Mouse (Mus musculus) left cerebral cortex, adult 11 months (tissue): ENCODE measurements at regions not wholly inside any gene's neighbourhood (a gene's known extent, or its start where the extent isn't known, plus 50 kb on each side); places are given as distances from the start of the nearest gene placed in this dataset.

ENCODE experiments used
- DNase-seq: peaks from one replicate; pipeline ENCODE4 v3.0.0; 2022; ENCODE audit warnings: low spot score

DNA sequence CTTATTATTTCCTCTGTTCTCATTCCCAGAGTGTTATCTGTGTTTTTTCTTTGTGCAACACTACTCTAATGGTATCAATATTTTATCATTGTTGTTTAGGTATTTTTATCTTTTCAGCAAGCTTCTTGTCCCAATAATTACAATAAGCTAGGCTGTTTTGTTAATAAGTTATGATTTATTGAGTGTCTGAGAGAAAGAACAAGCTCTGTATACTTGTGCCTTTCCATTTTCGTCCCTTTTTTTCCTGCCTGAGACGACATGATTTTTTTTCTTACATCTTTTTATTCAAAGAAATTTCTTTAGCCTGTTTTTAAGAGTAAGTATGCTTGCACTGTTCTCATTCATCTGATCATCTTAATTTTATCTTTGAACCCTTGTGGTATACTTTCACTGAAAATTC lies 904.1 kb downstream of the A830018L16Rik start:
- DNase-seq = no peak

GRCm38 (mm10) chr1:12334186-12334585 lies 920.3 kb downstream of the A830018L16Rik start:
- no peak for DNase-seq

GRCm38 (mm10) chr1:12344726-12345438 lies 931.0 kb downstream of the A830018L16Rik start:
- no peak for DNase-seq

DNA sequence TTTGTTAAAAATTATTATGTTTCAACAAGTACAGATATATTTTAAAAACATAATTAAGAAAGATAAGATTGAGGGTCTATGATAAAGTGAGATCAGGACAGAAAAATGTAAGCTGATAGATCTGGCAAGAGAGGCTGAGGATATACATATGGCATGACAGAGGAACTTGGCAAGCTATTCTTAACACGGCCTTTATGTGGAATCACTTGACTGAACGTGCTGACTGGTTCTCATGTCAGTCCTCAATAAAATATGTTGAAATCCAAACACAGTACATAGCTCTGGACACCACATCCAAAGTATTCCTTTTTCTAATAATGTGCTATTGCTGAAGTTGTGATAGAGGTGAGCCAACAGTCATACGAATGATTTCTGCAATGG lies 931.5 kb downstream of the A830018L16Rik start:
- no peak for DNase-seq

GRCm38 (mm10) chr1:12354531-12354930 lies 940.6 kb downstream of the A830018L16Rik start:
- DNase-seq = no peak

DNA sequence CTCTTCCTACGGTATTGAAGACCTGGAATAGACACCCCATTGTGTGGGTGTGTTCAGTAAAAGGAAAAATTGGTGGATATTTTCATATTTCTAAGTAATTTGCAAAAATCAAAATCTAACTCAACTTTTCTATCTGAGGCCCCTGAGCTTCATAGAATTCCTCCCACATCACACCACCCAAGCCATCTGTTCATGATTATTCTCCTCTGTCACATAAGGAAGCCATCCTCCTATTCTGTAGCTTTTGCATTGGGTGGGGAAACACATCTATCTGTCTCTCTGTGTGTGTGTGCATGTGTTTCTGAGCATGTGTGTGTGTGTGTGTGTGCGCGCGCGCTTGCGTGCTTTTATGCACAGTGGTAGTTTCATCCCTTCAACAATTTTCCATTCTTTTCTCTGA lies 954.0 kb downstream of the A830018L16Rik start:
- DNase-seq = peak; percentile 48

DNA sequence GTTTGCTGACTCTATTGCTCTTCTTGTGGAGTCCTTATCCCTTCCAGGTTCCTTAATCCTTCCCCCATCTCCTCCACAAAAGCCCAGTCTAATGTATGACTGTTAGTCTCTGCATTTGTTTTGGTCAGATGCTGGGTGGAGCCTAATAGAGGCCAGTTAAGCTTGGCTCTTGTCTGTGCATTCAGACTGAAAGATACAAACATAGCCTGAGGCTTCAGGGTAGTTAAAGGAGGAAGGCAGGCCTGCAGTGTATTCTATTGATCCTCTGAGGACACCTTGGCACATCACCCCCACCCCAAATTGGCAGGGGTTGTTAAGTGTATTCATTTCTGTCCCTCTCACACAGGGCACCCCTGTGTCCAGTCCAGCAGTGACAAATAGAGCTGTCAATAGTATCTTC lies 959.1 kb downstream of the A830018L16Rik start:
- no peak for DNase-seq

GRCm38 (mm10) chr1:12398146-12398884 lies 984.4 kb downstream of the A830018L16Rik start:
- DNase-seq = no peak

DNA sequence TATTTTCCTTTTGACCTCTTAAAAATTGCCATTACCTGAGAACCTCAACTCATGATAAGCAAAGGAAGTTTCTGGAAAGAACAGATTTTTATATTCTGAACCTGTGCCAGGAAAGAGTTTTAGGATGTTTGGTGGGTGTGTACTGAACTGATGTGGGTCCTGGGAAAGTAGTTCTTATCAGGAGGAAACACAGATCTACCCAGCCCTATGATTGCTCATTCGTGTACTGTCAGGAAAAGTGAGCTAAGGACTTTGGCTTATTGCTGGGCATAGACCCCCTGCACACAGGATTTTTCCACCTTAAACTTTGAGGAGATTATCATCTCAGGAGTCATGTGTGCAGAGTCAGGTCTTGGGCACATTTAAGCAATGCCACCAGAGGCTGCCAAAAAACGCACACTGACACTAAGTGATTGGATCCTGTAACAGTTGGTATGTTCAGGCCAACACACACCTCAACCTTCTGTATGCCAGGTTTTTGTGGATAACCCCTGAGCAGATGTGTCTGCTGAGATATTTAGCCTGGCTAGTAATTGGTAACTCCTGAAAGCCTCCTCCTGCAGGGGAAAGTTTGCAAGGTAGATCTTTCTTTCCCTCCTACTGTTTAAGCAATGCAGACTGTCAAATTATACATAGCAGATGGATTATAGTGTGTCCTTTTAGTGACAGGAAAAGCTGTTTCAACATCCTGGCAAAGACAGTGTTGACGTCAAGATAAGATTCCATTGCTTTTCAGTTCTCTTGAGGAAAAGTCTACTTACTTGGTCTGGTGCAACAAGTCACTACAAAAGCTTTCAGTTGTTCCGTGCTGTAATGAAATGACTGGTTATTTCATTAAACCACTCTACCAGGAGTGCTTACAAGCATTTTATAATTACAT lies 991.7 kb downstream of the A830018L16Rik start:
- no peak for DNase-seq

DNA sequence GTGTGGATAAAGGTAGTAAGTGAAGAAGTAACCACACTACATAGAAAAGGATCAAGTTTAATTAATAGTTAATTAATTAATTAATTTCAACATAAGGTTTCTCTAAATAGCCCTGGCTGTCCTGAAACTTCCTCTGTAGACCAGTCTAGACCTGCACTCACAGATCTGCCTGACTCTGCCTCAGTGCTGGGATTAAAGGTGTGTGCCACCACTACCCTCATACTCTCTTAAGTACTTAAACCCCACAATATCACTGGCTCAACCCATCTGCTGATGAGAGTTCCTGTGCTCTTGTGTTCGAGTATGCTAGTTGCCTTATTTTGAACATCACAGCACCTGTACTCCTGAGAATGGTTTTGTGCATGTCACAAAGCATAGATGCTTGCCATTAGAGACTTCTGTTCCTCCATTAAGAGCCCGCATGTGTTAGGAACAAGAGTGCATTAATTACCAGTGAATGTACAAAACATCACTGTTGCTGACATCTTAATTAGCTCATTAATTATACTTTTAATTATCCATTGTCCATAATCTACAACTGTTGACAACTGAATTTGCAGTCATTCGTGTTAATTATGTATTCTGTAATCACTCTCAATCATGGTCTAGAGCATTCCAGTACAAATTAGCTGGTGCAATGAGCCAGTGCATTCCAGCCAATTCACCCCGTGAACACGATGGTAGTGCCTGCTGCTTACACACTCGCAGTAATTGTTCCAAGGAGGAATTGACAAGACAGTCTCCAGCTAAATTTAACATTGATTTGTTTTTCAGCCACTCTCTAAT lies 996.0 kb downstream of the A830018L16Rik start:
- DNase-seq = no peak

DNA sequence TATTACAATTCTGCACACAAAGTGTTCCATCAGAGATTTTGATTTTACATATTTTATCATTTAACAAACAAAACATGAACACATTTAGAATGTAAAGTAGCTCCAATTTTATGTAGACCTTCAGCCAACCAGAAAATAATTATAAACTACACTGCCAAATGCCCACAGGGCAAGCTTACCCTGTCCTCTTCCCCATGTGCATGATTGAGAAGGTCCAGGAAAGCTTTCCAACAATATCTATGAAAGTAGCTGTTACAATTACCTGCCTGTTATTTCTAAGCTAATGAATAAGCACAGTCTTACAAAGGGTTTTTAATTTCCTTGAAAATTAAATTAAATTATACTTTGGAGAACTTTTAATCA lies 996.6 kb downstream of the A830018L16Rik start:
- no peak for DNase-seq

GRCm38 (mm10) chr1:12424510-12424909 lies 1010.6 kb downstream of the A830018L16Rik start:
- no peak for DNase-seq

- no peak for DNase-seq
Measured at GRCm38 (mm10) chr1:12437894-12438293, 1024.0 kb downstream of the A830018L16Rik start.

DNA sequence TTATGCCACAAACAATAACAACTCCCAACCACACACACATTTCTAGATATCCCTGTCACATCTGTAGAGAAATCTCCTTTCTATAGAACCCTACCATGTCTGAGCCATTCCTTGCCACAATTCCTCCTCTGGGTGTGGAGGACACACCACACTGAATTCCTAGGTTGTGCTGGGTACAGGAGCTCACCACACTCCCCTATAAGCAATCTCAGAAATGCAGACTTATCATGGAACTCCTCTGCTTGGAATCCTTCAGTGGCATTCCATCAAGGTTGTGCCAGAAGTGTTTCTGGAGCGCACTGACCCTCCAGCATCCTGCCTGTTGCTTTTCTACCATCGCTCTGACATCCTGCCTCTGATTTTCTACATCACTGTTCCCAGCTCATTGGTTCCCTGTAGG lies 1052.3 kb downstream of the A830018L16Rik start:
- no peak for DNase-seq

GRCm38 (mm10) chr1:12478983-12479763 lies 1065.3 kb downstream of the A830018L16Rik start:
- no peak for DNase-seq

DNA sequence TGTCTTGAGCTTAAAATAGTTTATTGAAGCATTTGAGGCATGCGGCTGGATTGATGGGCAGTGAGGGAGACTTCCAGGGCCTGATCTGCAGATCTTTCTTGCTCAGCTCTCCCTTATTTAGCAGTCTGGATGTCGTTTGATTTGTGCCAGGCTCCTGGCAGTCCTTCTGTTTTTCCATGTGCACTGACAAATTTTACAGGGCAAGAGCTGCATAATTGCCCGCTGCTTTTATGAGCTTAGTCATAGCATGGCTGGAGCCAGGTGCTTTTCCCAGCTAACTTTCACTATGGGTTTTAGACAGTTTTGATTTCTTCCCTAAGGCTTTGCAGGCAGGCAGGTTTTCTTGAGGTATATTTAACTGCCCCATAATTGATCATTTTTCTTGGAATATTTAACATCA lies 1086.5 kb downstream of the A830018L16Rik start:
- DNase-seq = no peak

- no peak for DNase-seq
Measured at GRCm38 (mm10) chr1:12507997-12508396, 1094.1 kb downstream of the A830018L16Rik start.

GRCm38 (mm10) chr1:12510129-12510816 lies 1096.4 kb downstream of the A830018L16Rik start:
- DNase-seq = no peak

- DNase-seq = no peak
Measured at GRCm38 (mm10) chr1:12519601-12520000, 1105.7 kb downstream of the A830018L16Rik start.

DNA sequence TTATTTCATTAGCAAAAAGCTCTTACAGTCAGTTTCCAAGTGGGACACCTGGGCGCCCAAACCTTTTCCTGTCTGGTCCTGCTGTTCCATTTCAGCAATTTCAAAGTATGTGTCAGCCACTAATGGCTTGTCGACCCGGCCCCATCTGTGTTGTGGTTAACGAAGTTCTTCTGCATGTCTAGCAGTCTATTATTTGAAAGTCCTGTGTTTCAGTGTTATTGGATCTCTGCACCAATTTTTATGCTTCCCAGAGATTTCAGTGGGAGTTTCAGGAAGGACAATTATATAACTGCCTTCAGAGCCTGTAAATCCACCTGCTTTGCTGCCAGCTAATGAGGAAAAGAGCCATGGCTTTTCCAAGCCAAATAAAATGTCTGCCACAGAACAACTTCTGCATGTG lies 1142.0 kb downstream of the A830018L16Rik start:
- DNase-seq = no peak
